Mouse (Mus musculus) lung, adult 2 months (tissue): ENCODE measurements around the gene Arid3c. TPM values are rescaled to one million over a fixed set of nuclear protein-coding genes. Genes with fewer than 3 reads are reported as not detected.

Source experiments
- DNase-seq: peaks from one replicate; pipeline ENCODE4 v3.0.0; 2022
- H3K4me1 ChIP-seq: fragments of 200-500 bp; 2 replicates; pipeline ENCODE4 v1.6.1; 2011; ENCODE audit warnings: low read length; ENCODE audit not compliant: control insufficient read depth, insufficient read depth
- H3K4me3 ChIP-seq: fragments of 200-500 bp; replicated peaks from 2 replicates; pipeline ENCODE3; 2011; ENCODE audit warnings: low read depth, mild to moderate bottlenecking, control low read depth, low read length; ENCODE audit errors: extremely low read depth
- CTCF ChIP-seq: fragments of 200-500 bp; IDR thresholded peaks from 2 replicates; pipeline ENCODE4 v1.5.1; 2011; ENCODE audit warnings: mild to moderate bottlenecking, low read length, control low read depth; ENCODE audit not compliant: insufficient read depth
- POLR2A ChIP-seq: fragments of 200-500 bp; IDR thresholded peaks from 2 replicates; pipeline ENCODE4 v1.6.1; 2011; ENCODE audit warnings: low read depth, mild to moderate bottlenecking, control low read depth, low read length, borderline replicate concordance; ENCODE audit errors: extremely low read depth
- WGBS: fragments of 180-500 bp; shearing (Covaris S2); methylation state at CpG from one replicate; pipeline ENCODE4 v1.1.7; 2018; 5-methylcytosine and 5-hydroxymethylcytosine counted together
- polyA plus RNA-seq: library from polyadenylated mRNA; depleted of rRNA; stranded (reverse); fragments of >200 nt; gene quantifications from 2 replicates; pipeline ENCODE4 v1.2.3, GENCODE M21; 2012; rRNA removed

Gene Arid3c
- polyA plus RNA-seq, 1 experiment, result not detected

DNA sequence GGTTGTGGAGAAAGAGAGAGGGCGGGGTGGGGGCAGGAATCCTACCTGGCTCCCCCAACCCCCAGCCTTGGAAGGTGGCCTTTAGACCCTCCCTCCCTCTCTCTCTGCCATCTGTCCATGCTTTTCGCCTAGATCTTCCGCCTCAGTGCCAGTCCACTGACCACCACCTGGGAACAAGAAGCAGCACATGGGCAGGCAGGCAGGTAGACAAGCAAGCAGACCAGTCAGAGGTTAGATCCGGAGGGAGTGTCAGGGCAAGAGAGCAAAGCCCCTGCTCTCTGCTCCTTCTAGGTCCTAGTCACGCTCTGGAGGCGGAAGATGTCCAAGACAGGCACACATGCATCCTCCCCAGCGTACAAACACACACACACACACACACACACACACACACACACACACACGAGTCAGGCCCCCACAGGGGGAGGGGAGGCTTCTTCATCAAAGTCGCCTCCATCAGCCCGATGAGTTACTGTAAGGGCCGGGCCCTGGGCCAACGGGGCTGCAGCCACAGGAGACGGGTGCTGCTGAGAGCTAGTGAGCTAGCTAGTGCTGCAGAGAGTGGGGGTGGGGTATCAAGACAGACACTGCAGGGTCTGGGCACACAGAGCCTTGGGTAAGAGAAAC lies 53.8 kb downstream of the Arid3c start:
- TF ChIP-seq POLR2A (no peak), CTCF (no peak)
- DNase-seq, result no peak
- 54% methylated on average over 13 of the region's 13 CpGs for WGBS
- no peaks in the 10 kb centered on the region for H3K4me1 ChIP-seq
- H3K4me3 ChIP-seq, result no peak overlapping the region

DNA sequence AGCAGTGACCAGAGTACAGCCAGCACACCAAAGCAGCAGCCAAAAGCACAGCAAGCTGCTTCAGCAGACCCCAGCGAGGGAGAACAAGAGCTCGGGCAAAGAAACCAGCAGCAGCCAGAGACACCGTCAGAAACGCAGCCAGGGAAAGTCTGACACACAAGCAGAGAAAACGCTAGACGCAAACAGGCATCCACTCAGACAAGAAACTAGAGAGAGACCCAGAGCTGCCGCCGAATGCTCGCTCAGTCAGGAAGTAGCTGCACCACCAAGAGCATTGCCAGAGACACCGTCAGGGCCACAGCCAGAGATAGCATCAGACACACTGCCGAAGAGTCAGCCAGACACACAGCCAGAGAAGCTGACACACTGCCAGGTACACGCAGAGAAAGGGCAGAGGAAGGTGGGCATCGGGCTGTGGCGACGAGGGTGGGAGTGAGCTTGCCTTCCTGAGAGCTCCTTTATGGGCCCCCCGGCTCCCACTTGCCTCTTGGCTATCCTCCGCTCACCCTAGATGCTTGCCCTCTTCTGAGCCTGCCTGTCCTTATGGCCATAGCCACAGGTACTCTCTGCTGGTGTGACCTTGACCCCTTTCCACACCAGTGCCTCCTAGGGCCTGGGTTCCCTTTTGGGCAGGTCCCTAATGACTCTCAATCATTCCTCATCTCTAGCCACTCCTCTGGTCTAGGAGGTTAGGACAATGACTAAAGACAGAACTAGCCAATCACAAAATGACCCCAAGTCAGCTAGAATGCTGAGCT lies 54.5 kb downstream of the Arid3c start:
- Histone ChIP-seq H3K4me3 (no peak overlapping the region), H3K4me1 (no peaks in the 10 kb centered on the region)
- TF ChIP-seq POLR2A, result no peak
- TF ChIP-seq CTCF, result no peak
- no peak for DNase-seq
- 55% methylated on average over 17 of the region's 17 CpGs for WGBS

Other genes with a start within 250 kb of the Arid3c start
- gene AI464131, start 228.1 kb downstream of the Arid3c start, polyA plus RNA-seq, result 14.0 and 14.1 TPM in 2 replicates
- 40.8 and 50.3 TPM in 2 replicates for gene 1110017D15Rik, start 213.8 kb downstream of the Arid3c start, polyA plus RNA-seq
- 63.5 and 94.2 TPM in 2 replicates for gene Fam219a, start 161.6 kb downstream of the Arid3c start, polyA plus RNA-seq
- 8.2 and 10.3 TPM in 2 replicates for gene Dnaic1, start 161.4 kb downstream of the Arid3c start, polyA plus RNA-seq
- 36.4 and 48.9 TPM in 2 replicates for gene Enho, start 90.8 kb downstream of the Arid3c start, polyA plus RNA-seq
- 10.5 and 14.0 TPM in 2 replicates for gene Cntfr, start 34.1 kb downstream of the Arid3c start, polyA plus RNA-seq
- gene Il11ra1, start 31.2 kb downstream of the Arid3c start, polyA plus RNA-seq, result 107 and 109 TPM in 2 replicates
- gene Rpp25l, start 17.6 kb downstream of the Arid3c start, polyA plus RNA-seq, result 42.8 and 44.3 TPM in 2 replicates
- 44.3 and 45.0 TPM in 2 replicates for gene Dctn3, start 8.0 kb downstream of the Arid3c start, polyA plus RNA-seq
- 95.1 and 103 TPM in 2 replicates for gene Galt, start 24.1 kb upstream of the Arid3c start, polyA plus RNA-seq
- gene Sigmar1, start 25.0 kb upstream of the Arid3c start, polyA plus RNA-seq, result 70.9 and 83.3 TPM in 2 replicates
- 34.5 and 43.2 TPM in 2 replicates for gene Ccl27a, start 43.1 kb upstream of the Arid3c start, polyA plus RNA-seq
- gene Gm21541, start 172.5 kb upstream of the Arid3c start, polyA plus RNA-seq, result 2.7 and 15.2 TPM in 2 replicates
- 5.4 and 6.0 TPM in 2 replicates for gene Gm20878, start 210.4 kb upstream of the Arid3c start, polyA plus RNA-seq
- gene Fam205a4, start 234.9 kb upstream of the Arid3c start, polyA plus RNA-seq, result 0.35 and 0.51 TPM in 2 replicates